Mouse (Mus musculus): Measurements from ENCODE around the gene Cytip.
"Not testable (repeated sequence)": the region's sequence is repeated elsewhere in the genome, so short reads cannot be mapped to it uniquely, and the experiment has no call there.

Cytip gene

GRCm38 (mm10) chr2:58107887-58108286 lies 87.4 kb downstream of the Cytip start:
- not testable (repeated sequence) for DNase-seq (ENCODE audit: low spot score in 2 of 2)

- DNase-seq (ENCODE audit: low spot score in 2 of 2), result no peak
Observed at GRCm38 (mm10) chr2:58107046-58107445, 88.3 kb downstream of the Cytip start.

- no peak for DNase-seq (ENCODE audit: low spot score in 2 of 2)
Observed at GRCm38 (mm10) chr2:58094818-58095217, 100.5 kb downstream of the Cytip start.

GRCm38 (mm10) chr2:58086420-58086819 lies 108.9 kb downstream of the Cytip start:
- no peak for DNase-seq (ENCODE audit: low spot score in 2 of 2)

GRCm38 (mm10) chr2:58079849-58080248 lies 115.5 kb downstream of the Cytip start:
- no peak for DNase-seq (ENCODE audit: low spot score in 2 of 2)
